Mouse (Mus musculus) heart, embryonic 11.5 days (tissue): ENCODE results near the gene Myo16. TPM values are rescaled to one million over a fixed set of nuclear protein-coding genes. Genes with fewer than 3 reads are reported as not detected.

Experiments used
- ATAC-seq: fragments of 200-750 bp; cut with Nextera tagmentation; replicated peaks from 2 replicates; pipeline ENCODE4 v1.8.0; 2017; ENCODE audit warnings: moderate library complexity; ENCODE audit not compliant: insufficient number of reproducible peaks, low FRiP score, low TSS enrichment
- H3K27ac ChIP-seq: fragments of 300-500 bp; sonication (generic); 2 replicates; pipeline ENCODE4 v1.5.1; 2014; ENCODE audit warnings: mild to moderate bottlenecking, low read depth, low read length
- H3K27me3 ChIP-seq: fragments of 300-500 bp; sonication (generic); 2 replicates; pipeline ENCODE4 v1.6.1; 2014; ENCODE audit warnings: mild to moderate bottlenecking, low read length, mixed read lengths; ENCODE audit not compliant: control insufficient read depth, insufficient read depth
- H3K36me3 ChIP-seq: fragments of 300-500 bp; sonication (generic); 2 replicates; pipeline ENCODE4 v1.6.1; 2014; ENCODE audit warnings: mild to moderate bottlenecking, low read length, moderate library complexity, mixed read lengths; ENCODE audit not compliant: control insufficient read depth, insufficient read depth
- H3K4me1 ChIP-seq: fragments of 300-500 bp; sonication (generic); 2 replicates; pipeline ENCODE4 v1.6.1; 2014; ENCODE audit warnings: low read length; ENCODE audit not compliant: control insufficient read depth, insufficient read depth
- H3K4me2 ChIP-seq: fragments of 300-500 bp; sonication (generic); 2 replicates; pipeline ENCODE4 v1.6.1; 2014; ENCODE audit warnings: mild to moderate bottlenecking, moderate library complexity
- H3K4me3 ChIP-seq: fragments of 300-500 bp; sonication (generic); 2 replicates; pipeline ENCODE4 v1.5.1; 2014; ENCODE audit warnings: low read depth, low read length
- H3K9ac ChIP-seq: fragments of 300-500 bp; sonication (generic); 2 replicates; pipeline ENCODE4 v1.6.1; 2014; ENCODE audit warnings: mild to moderate bottlenecking, low read depth, low read length, moderate library complexity
- H3K9me3 ChIP-seq: fragments of 300-500 bp; sonication (generic); replicated peaks from 2 replicates; pipeline ENCODE4 v1.6.1; 2016; ENCODE audit warnings: low read length; ENCODE audit not compliant: control insufficient read depth
- WGBS: fragments of 180-500 bp; shearing (Covaris S2); extraction: QIAGEN DNeasy Blood & Tissue Kit; methylation state at CpG from one replicate; pipeline ENCODE4 v1.1.7; 2014; ENCODE audit not compliant: insufficient replicate concordance; 5-methylcytosine and 5-hydroxymethylcytosine counted together
- polyA plus RNA-seq: library from polyadenylated mRNA; unstranded; fragments of >200 nt; fragmentation: Nextera tagmentation; extraction: Ambion mirVana; gene quantifications from 2 replicates; pipeline ENCODE4 v1.2.1, GENCODE M21; 2014

Myo16 gene
- polyA plus RNA-seq, 1 experiment from 2014 or later, result 2.5 TPM

- Histone ChIP-seq H3K4me1 (peaks cover 4% of the 10 kb centered on the region; the same call in 1 of the 2 replicates), H3K36me3 (no peaks in the 10 kb centered on the region), H3K4me3 (no peak overlapping the region), H3K27ac (no peak overlapping the region), H3K4me2 (no peak overlapping the region), H3K9me3 (no peaks in the 10 kb centered on the region), H3K27me3 (no peaks in the 10 kb centered on the region), H3K9ac (no peak overlapping the region)
- 53% methylated on average over 4 of the region's 4 CpGs for WGBS
- ATAC-seq, result no peak
These were observed 414.7 kb downstream of the Myo16 start for GRCm38 (mm10) chr8:10568448-10568847.

GRCm38 (mm10) chr8:10574096-10574495 is 420.4 kb downstream of the Myo16 start:
- WGBS, result 30% methylated on average over 6 of the region's 6 CpGs
- H3K36me3 ChIP-seq, result no peaks in the 10 kb centered on the region

GRCm38 (mm10) chr8:10575244-10575643 is 421.5 kb downstream of the Myo16 start:
- no peak for ATAC-seq
- WGBS, result 88% methylated on average over 10 of the region's 10 CpGs
- Histone ChIP-seq H3K36me3 (no peaks in the 10 kb centered on the region), H3K9ac (no peak overlapping the region), H3K4me2 (no peak overlapping the region), H3K27me3 (no peaks in the 10 kb centered on the region), H3K9me3 (no peaks in the 10 kb centered on the region), H3K27ac (no peak overlapping the region), H3K4me3 (no peak overlapping the region), H3K4me1 (no peaks in the 10 kb centered on the region)

More at GRCm38 (mm10) chr8:10574096-10574495, 420.4 kb downstream of the Myo16 start:
- Histone ChIP-seq H3K27me3 (no peaks in the 10 kb centered on the region), H3K4me1 (no peaks in the 10 kb centered on the region), H3K4me2 (no peak overlapping the region), H3K9me3 (no peaks in the 10 kb centered on the region), H3K9ac (no peak overlapping the region), H3K27ac (no peak overlapping the region), H3K4me3 (no peak overlapping the region)
- ATAC-seq, result no peak

GRCm38 (mm10) chr8:10586956-10587744 is 433.4 kb downstream of the Myo16 start:
- no peaks in the 10 kb centered on the region for H3K9me3 ChIP-seq
- no peaks in the 10 kb centered on the region for H3K27me3 ChIP-seq
- no peak overlapping the region for H3K27ac ChIP-seq
- ATAC-seq, result no peak; the same call in 1 of the 2 replicates
- peaks cover 19% of the 10 kb centered on the region; the same call in 1 of the 2 replicates for H3K4me1 ChIP-seq
- no peak overlapping the region for H3K4me3 ChIP-seq
- no peaks in the 10 kb centered on the region for H3K36me3 ChIP-seq
- peak overlapping the region; percentile 38 for H3K4me2 ChIP-seq
- WGBS, result 34% methylated on average over 9 of the region's 14 CpGs
- no peak overlapping the region for H3K9ac ChIP-seq

- H3K27me3 ChIP-seq, result no peaks in the 10 kb centered on the region
- H3K36me3 ChIP-seq, result no peaks in the 10 kb centered on the region
- H3K4me2 ChIP-seq, result no peak overlapping the region
- H3K9ac ChIP-seq, result no peak overlapping the region
- H3K4me3 ChIP-seq, result no peak overlapping the region
- no peak for ATAC-seq
- H3K27ac ChIP-seq, result no peak overlapping the region
- 80% methylated on average over 11 of the region's 11 CpGs for WGBS
- peaks cover 19% of the 10 kb centered on the region; the same call in 1 of the 2 replicates for H3K4me1 ChIP-seq
- no peaks in the 10 kb centered on the region for H3K9me3 ChIP-seq
These were observed 435.8 kb downstream of the Myo16 start for GRCm38 (mm10) chr8:10589422-10589933.

GRCm38 (mm10) chr8:10592917-10593316 is 439.2 kb downstream of the Myo16 start:
- 82% methylated on average over 6 of the region's 6 CpGs for WGBS
- Histone ChIP-seq H3K9me3 (no peaks in the 10 kb centered on the region), H3K9ac (no peak overlapping the region), H3K4me1 (peaks cover 5% of the 10 kb centered on the region; the same call in 1 of the 2 replicates), H3K27me3 (no peaks in the 10 kb centered on the region), H3K4me3 (no peak overlapping the region), H3K4me2 (no peak overlapping the region), H3K27ac (no peak overlapping the region), H3K36me3 (no peaks in the 10 kb centered on the region)
- ATAC-seq, result no peak

- Histone ChIP-seq H3K4me2 (no peak overlapping the region), H3K9ac (no peak overlapping the region), H3K27ac (no peak overlapping the region), H3K36me3 (no peaks in the 10 kb centered on the region), H3K4me1 (peaks cover 3% of the 10 kb centered on the region; the same call in 1 of the 2 replicates), H3K27me3 (no peaks in the 10 kb centered on the region), H3K9me3 (no peaks in the 10 kb centered on the region), H3K4me3 (no peak overlapping the region)
- ATAC-seq, result no peak
- 82% methylated on average over 3 of the region's 3 CpGs for WGBS
These were observed 442.6 kb downstream of the Myo16 start for GRCm38 (mm10) chr8:10596353-10596752.

- 86% methylated on average over 5 of the region's 5 CpGs for WGBS
- no peak overlapping the region for H3K4me2 ChIP-seq
- H3K27ac ChIP-seq, result no peak overlapping the region
- no peaks in the 10 kb centered on the region for H3K27me3 ChIP-seq
- H3K9me3 ChIP-seq, result no peaks in the 10 kb centered on the region
- no peak for ATAC-seq
- no peak overlapping the region for H3K4me3 ChIP-seq
- peaks cover 3% of the 10 kb centered on the region; the same call in 1 of the 2 replicates for H3K4me1 ChIP-seq
- no peaks in the 10 kb centered on the region for H3K36me3 ChIP-seq
- no peak overlapping the region for H3K9ac ChIP-seq
These were observed 443.9 kb downstream of the Myo16 start for GRCm38 (mm10) chr8:10597595-10597994.
